Mouse (Mus musculus): Measurements from ENCODE around the gene Atg2b. TPM values are rescaled to one million over a fixed set of nuclear protein-coding genes. Genes with fewer than 3 reads are reported as not detected.

Gene Atg2b
- total and polyA plus RNA-seq, 2 experiments: 10.2 to 19.2 TPM

GRCm38 (mm10) chr12:105705799-105706487 is 20.9 kb upstream of the Atg2b start, which contains the start of gene Ak7:
TSS of gene Ak7 (plus strand) at chr12:105705976.
- Histone ChIP-seq H3K4me3 (ENCODE audit: insufficient read depth, low read depth, low read length) (no peak within 1 kb of the TSS), H3K9ac (ENCODE audit: low read depth, low read length) (no peak within 1 kb of the TSS), H3K4me1 (ENCODE audit: control insufficient read depth, insufficient read depth, low read length) (no peaks in the 10 kb centered on the region), H3K36me3 (ENCODE audit: control insufficient read depth, insufficient read depth, low read length) (peaks cover 6% of the 10 kb centered on the region; the same call in 1 of the 2 replicates), H3K27ac (replicated peaks; ENCODE audit: insufficient read depth, low read depth, low read length) (no peak within 1 kb of the TSS), H3K27me3 (ENCODE audit: control insufficient read depth, insufficient read depth, low read length) (no peaks in the 10 kb centered on the region), H3K79me2 (ENCODE audit: control insufficient read depth, insufficient read depth, low read length) (no peaks in the 10 kb centered on the region)
- 14% methylated on average over 22 of the region's 22 CpGs for WGBS
- DNase-seq (ENCODE audit: extremely low read depth, low read depth, low spot score): peak; percentile 63
- TF ChIP-seq CTCF (IDR thresholded peaks at IDR 0.05; ENCODE audit: low read depth, low read length) (no peak), POLR2A (IDR thresholded peaks at IDR 0.05; ENCODE audit: extremely low read depth, insufficient read depth, low read length) (no peak)

DNA sequence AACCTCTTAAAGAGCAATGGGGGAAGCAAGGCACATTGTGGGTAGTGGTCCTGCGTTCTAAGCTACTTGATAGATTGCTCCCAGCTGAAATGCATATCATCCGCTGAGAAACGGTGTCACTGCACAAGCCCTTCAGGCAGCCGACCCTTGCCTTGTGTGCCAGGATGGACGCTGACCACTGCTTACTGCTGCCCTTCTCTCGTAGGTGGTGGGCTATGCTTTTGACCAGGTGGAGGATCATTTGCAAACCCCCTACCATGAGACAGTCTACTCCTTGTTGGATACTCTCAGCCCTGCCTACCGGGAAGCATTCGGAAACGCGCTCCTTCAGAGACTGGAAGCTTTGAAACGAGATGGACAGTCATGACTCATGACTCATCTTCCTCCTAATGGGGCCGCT is 15.4 kb upstream of the Atg2b start:
- no peaks in the 10 kb centered on the region for H3K79me2 ChIP-seq (ENCODE audit: control insufficient read depth, insufficient read depth, low read length)
- no peak overlapping the region for H3K27ac ChIP-seq (replicated peaks; ENCODE audit: insufficient read depth, low read depth, low read length)
- H3K27me3 ChIP-seq (ENCODE audit: control insufficient read depth, insufficient read depth, low read length): no peaks in the 10 kb centered on the region
- DNase-seq (ENCODE audit: extremely low read depth, low read depth, low spot score): no peak
- 94% methylated on average over 12 of the region's 12 CpGs for WGBS
- H3K36me3 ChIP-seq (ENCODE audit: control insufficient read depth, insufficient read depth, low read length): peaks cover 11% of the 10 kb centered on the region; the same call in 1 of the 2 replicates
- no peak overlapping the region for H3K9ac ChIP-seq (ENCODE audit: low read depth, low read length)
- H3K4me3 ChIP-seq (ENCODE audit: insufficient read depth, low read depth, low read length): no peak overlapping the region
- no peaks in the 10 kb centered on the region for H3K4me1 ChIP-seq (ENCODE audit: control insufficient read depth, insufficient read depth, low read length)
- TF ChIP-seq CTCF (IDR thresholded peaks at IDR 0.05; ENCODE audit: low read depth, low read length): no peak
- no peak for TF ChIP-seq POLR2A (IDR thresholded peaks at IDR 0.05; ENCODE audit: extremely low read depth, insufficient read depth, low read length)

- Histone ChIP-seq H3K79me2 (ENCODE audit: control insufficient read depth, insufficient read depth, low read length) (no peaks in the 10 kb centered on the region), H3K4me3 (ENCODE audit: insufficient read depth, low read depth, low read length) (no peak overlapping the region), H3K4me1 (ENCODE audit: control insufficient read depth, insufficient read depth, low read length) (no peaks in the 10 kb centered on the region), H3K27me3 (ENCODE audit: control insufficient read depth, insufficient read depth, low read length) (no peaks in the 10 kb centered on the region), H3K9ac (ENCODE audit: low read depth, low read length) (no peak overlapping the region), H3K36me3 (ENCODE audit: control insufficient read depth, insufficient read depth, low read length) (peaks cover 11% of the 10 kb centered on the region; the same call in 1 of the 2 replicates), H3K27ac (replicated peaks; ENCODE audit: insufficient read depth, low read depth, low read length) (no peak overlapping the region)
- TF ChIP-seq POLR2A (IDR thresholded peaks at IDR 0.05; ENCODE audit: extremely low read depth, insufficient read depth, low read length) (no peak), CTCF (IDR thresholded peaks at IDR 0.05; ENCODE audit: low read depth, low read length) (no peak)
- 96% methylated on average over 8 of the region's 8 CpGs for WGBS
- no peak for DNase-seq (ENCODE audit: extremely low read depth, low read depth, low spot score)
Observed at GRCm38 (mm10) chr12:105697104-105697780, 12.2 kb upstream of the Atg2b start.

- Histone ChIP-seq H3K27ac (replicated peaks; ENCODE audit: insufficient read depth, low read depth, low read length) (no peak overlapping the region), H3K9ac (ENCODE audit: low read depth, low read length) (no peak overlapping the region), H3K27me3 (ENCODE audit: control insufficient read depth, insufficient read depth, low read length) (no peaks in the 10 kb centered on the region), H3K79me2 (ENCODE audit: control insufficient read depth, insufficient read depth, low read length) (0 out of 2 replicates have a peak, but pooled peaks cover under 1% of the 10 kb centered on the region), H3K4me1 (ENCODE audit: control insufficient read depth, insufficient read depth, low read length) (no peaks in the 10 kb centered on the region), H3K4me3 (ENCODE audit: insufficient read depth, low read depth, low read length) (no peak overlapping the region), H3K36me3 (ENCODE audit: control insufficient read depth, insufficient read depth, low read length) (peaks cover 5% of the 10 kb centered on the region; the same call in 1 of the 2 replicates)
- no peak for TF ChIP-seq POLR2A (IDR thresholded peaks at IDR 0.05; ENCODE audit: extremely low read depth, insufficient read depth, low read length)
- no peak for TF ChIP-seq CTCF (IDR thresholded peaks at IDR 0.05; ENCODE audit: low read depth, low read length)
- WGBS: 87% methylated on average over 7 of the region's 7 CpGs
- DNase-seq (ENCODE audit: extremely low read depth, low read depth, low spot score): no peak
Observed at GRCm38 (mm10) chr12:105695848-105696247, 10.8 kb upstream of the Atg2b start.

DNA sequence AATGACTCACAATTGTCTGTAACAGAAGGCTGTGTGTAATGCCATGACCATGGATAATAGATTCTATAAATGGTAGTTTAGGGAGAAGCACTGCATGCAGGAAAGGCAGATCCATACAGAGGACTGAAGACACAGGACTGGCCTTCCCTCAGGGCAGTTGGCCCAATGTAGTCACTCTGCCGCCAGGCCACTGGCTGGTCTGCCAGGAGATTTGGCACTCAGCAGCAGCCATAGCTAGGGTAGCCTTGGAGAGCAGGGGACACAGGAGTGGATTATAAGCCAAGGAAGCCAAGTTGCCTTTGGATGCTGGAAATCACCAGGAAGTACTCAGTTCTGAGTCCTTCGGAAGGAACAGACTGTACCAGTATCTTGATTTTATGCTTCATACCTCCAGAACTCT is 9.0 kb upstream of the Atg2b start:
- Histone ChIP-seq H3K27me3 (ENCODE audit: control insufficient read depth, insufficient read depth, low read length) (no peaks in the 10 kb centered on the region), H3K36me3 (ENCODE audit: control insufficient read depth, insufficient read depth, low read length) (no peaks in the 10 kb centered on the region; the same call in 1 of the 2 replicates), H3K27ac (replicated peaks; ENCODE audit: insufficient read depth, low read depth, low read length) (no peak overlapping the region), H3K9ac (ENCODE audit: low read depth, low read length) (no peak overlapping the region), H3K79me2 (ENCODE audit: control insufficient read depth, insufficient read depth, low read length) (peaks cover 10% of the 10 kb centered on the region; the same call in 1 of the 2 replicates), H3K4me1 (ENCODE audit: control insufficient read depth, insufficient read depth, low read length) (no peaks in the 10 kb centered on the region), H3K4me3 (ENCODE audit: insufficient read depth, low read depth, low read length) (no peak overlapping the region)
- TF ChIP-seq POLR2A (IDR thresholded peaks at IDR 0.05; ENCODE audit: extremely low read depth, insufficient read depth, low read length) (no peak), CTCF (IDR thresholded peaks at IDR 0.05; ENCODE audit: low read depth, low read length) (no peak)
- 81% methylated on average over 2 of the region's 2 CpGs for WGBS
- no peak for DNase-seq (ENCODE audit: extremely low read depth, low read depth, low spot score)

All from liver, adult 2 months (tissue).